Mouse (Mus musculus) heart, adult 2 months (tissue): ENCODE measurements at regions not wholly inside any gene's neighbourhood (a gene's known extent, or its start where the extent isn't known, plus 50 kb on each side); places are given as distances from the start of the nearest gene placed in this dataset.

Experiments
- CTCF ChIP-seq: fragments of 200-600 bp; IDR thresholded peaks from 2 replicates; pipeline ENCODE4 v1.8.1; 2022; ENCODE audit warnings: antibody characterized with exemption, mild to moderate bottlenecking, moderate library complexity
- EP300 ChIP-seq: fragments of 200-500 bp; IDR thresholded peaks from 2 replicates; pipeline ENCODE4 v1.6.1; 2011; ENCODE audit warnings: low read depth, low read length, control low read depth; ENCODE audit not compliant: insufficient read depth

GRCm38 (mm10) chr13:79417841-79418240 lies 1218.3 kb upstream of the Nr2f1 start:
- no peak for TF ChIP-seq EP300
- no peak for TF ChIP-seq CTCF
